ENCODE assay signal across 18 mouse cellular contexts in the genomic region with DNA sequence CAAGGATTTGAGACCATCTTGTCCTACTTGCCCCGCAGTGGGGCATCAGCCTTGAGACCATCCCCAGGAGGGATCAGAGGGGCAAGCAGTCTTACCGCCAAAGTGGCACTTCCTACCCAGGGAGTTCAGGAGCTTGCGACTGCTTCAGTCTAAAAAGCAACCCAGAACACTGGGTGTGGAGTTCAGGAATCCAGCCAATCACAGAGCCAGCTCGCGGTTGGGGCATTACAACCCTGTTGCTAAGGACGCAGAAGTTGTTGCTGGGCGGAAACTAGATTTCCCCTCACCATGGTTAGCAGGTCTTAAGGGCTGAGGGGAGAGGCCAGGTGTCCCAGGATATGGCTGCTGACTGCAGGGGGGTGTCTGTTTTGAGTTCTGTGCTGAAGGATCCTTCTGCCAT. TPM values are rescaled to one million over a fixed set of nuclear protein-coding genes. Genes with fewer than 3 reads are reported as not detected.
DNase-seq lines count a peak whose midpoint lies in the region; ATAC-seq lines count a peak whose summit lies in the region.
"Had no signal": no experiment of that assay in that cellular context is flagged by ENCODE, and none has a peak within 500 bp of the region (broad histone marks: within the 10 kb centered on the region; RNA-seq: fewer than 3 reads in every experiment).

No protein-coding gene starts in this region.

- H3K9me3 ChIP-seq in embryonic facial prominence, embryonic 10.5 days: no peaks in the 10 kb centered on the region
- H3K9me3 ChIP-seq: forebrain, embryonic 10.5 days; heart, embryonic 15.5 days had no signal

- no peaks in the 10 kb centered on the region for H3K36me3 ChIP-seq in embryonic facial prominence, embryonic 10.5 days (replicated peaks)
- H3K36me3 ChIP-seq: forebrain, embryonic 10.5 days; heart, embryonic 15.5 days had no signal

- 21% methylated on average over 7 of the region's 7 CpGs for WGBS in embryonic facial prominence, embryonic 10.5 days

- no peak overlapping the region for H3K27ac ChIP-seq in embryonic facial prominence, embryonic 10.5 days (replicated peaks)
- H3K27ac ChIP-seq: forebrain, embryonic 10.5 days; heart, embryonic 15.5 days had no signal

- ATAC-seq in megakaryocyte progenitor cell, adult 5-6 weeks (replicated peaks; ENCODE audit: poor library complexity): peak; percentile 34; the same call in 1 of the 2 replicates
- no peak for ATAC-seq in erythroid progenitor cell, adult 5-6 weeks (replicated peaks; ENCODE audit: low FRiP score, poor library complexity, severe bottlenecking)
- ATAC-seq: intestine, embryonic 16.5 days had no signal

- H3K27me3 ChIP-seq in embryonic facial prominence, embryonic 10.5 days (replicated peaks; ENCODE audit: low read depth, poor library complexity, severe bottlenecking): no peaks in the 10 kb centered on the region
- H3K27me3 ChIP-seq: heart, embryonic 15.5 days had no signal

- peaks cover 6% of the 10 kb centered on the region for H3K4me1 ChIP-seq in embryonic facial prominence, embryonic 10.5 days
- H3K4me1 ChIP-seq: heart, embryonic 15.5 days had no signal

- no peak overlapping the region for H3K4me3 ChIP-seq in embryonic facial prominence, embryonic 10.5 days
- H3K4me3 ChIP-seq: forebrain, embryonic 10.5 days; heart, embryonic 15.5 days had no signal

- peak; percentile 5 to 12 for DNase-seq in kidney, postnatal 4 days
- no peak for DNase-seq in kidney, postnatal 14 days
- peak; percentile 45 for DNase-seq in R1 (ENCODE audit: low read depth, low spot score)
- peak; percentile 32 for DNase-seq in embryonic facial prominence, embryonic 10.5 days (ENCODE audit: low spot score)
- DNase-seq in cerebellum, adult 18-20 months: no peak
- no peak for DNase-seq in cerebellum, adult 11-12 months
- DNase-seq: cerebellum, postnatal 14 days; gastrocnemius, postnatal 25 days; right cerebral cortex, postnatal 25 days had no signal

RNA-seq across cellular contexts. Expression of a gene that starts 1.6 kb away (rescaled TPM):
- not detected in 2 replicates for polyA plus RNA-seq in embryonic facial prominence, embryonic 10.5 days (2016; fragmentation: Nextera tagmentation; extraction: Ambion mirVana)
- total RNA-seq in megakaryocyte progenitor cell, adult 5-6 weeks (2015): not detected in 2 replicates
- not detected in 2 replicates for total RNA-seq in megakaryocyte progenitor cell, adult 5-6 weeks (2017)
- total RNA-seq in erythroid progenitor cell, adult 5-6 weeks (2015; ENCODE audit: low replicate concordance): not detected in 2 replicates
- total RNA-seq in erythroid progenitor cell, adult 5-6 weeks (2017; ENCODE audit: low replicate concordance): not detected in 2 replicates
- total RNA-seq: gastrocnemius, postnatal 25 days; layer of hippocampus, postnatal 25 days; liver, adult 2 months had no signal
- polyA plus RNA-seq: forebrain, embryonic 10.5 days; heart, embryonic 15.5 days; intestine, embryonic 16.5 days; liver, adult 2 months; neural tube, embryonic 11.5 days; stomach, embryonic 16.5 days had no signal

Comparison
In these comparisons a context has a peak if more than half of its experiments do, and no peak if none do; other contexts are left out.
1. DNase-seq: peak in kidney, postnatal 4 days (2 of 2), R1 (single experiment) and embryonic facial prominence, embryonic 10.5 days (single experiment); none in kidney, postnatal 14 days (single experiment), cerebellum, adult 18-20 months (0 of 2) and cerebellum, adult 11-12 months (single experiment).